Mouse (Mus musculus): ENCODE data around the gene Rbfox3. TPM values are rescaled to one million over a fixed set of nuclear protein-coding genes. Genes with fewer than 3 reads are reported as not detected.

Gene Rbfox3
- polyA plus RNA-seq, 1 experiment = not detected

DNA sequence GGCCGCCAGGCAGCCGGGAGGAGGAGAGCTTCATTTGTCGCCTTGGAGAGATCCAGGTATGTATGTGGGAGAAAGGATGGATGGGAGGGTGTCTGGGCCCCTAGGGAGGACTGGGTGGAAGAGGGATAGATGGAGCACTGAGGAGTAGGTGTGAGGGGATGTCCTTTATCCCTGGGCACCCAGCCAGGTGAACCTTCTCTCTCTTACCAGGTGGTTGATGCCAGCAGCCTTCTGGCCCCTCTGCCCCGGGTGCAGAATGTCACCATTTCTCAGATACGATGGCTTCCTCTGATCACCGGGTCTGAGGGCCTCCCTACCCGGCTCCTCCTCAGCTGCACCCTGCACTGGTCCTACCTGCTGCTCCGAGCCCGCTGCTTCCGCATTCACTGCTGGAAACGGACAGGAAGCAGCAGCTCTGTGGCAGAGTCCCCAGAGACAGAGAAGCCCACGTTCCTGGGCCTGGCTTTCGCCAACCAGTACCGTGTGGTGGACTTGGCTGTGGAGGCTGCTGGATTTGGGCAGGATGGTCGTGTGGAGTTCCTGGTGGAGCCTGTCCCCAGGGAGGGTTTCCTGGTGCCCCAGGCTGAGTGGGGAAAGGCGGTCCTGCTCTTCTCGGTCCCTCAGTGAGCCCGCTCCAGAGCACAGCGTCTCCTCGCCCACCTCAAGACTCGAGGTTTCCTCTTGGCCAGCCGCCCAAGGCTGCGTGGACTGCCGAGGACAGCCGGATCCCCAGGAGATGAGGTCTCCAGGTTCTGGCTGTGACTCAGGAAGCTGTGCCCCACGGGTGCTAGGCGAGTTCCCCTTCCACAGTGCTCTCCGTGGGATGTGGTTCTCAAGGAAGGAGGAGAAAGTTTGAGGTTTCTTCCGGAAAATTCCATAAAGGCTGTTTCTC, 424.3 kb downstream of the Rbfox3 start:
- no peak overlapping the region for H3K4me3 ChIP-seq (ENCODE audit: insufficient read depth, low read length)
- no peak overlapping the region for H3K27ac ChIP-seq (ENCODE audit: insufficient read depth, low read depth, low read length)
- TF ChIP-seq POLR2A (IDR thresholded peaks at IDR 0.05; ENCODE audit: borderline replicate concordance, low read depth, low read length) = no peak
- no peak for TF ChIP-seq CTCF (IDR thresholded peaks at IDR 0.05; ENCODE audit: low read depth, low read length)
- no peaks in the 10 kb centered on the region for H3K4me1 ChIP-seq (ENCODE audit: control insufficient read depth, insufficient read depth, low read length)

- Histone ChIP-seq H3K4me1 (ENCODE audit: control insufficient read depth, insufficient read depth, low read length) (no peaks in the 10 kb centered on the region), H3K27ac (ENCODE audit: insufficient read depth, low read depth, low read length) (no peak overlapping the region), H3K4me3 (ENCODE audit: insufficient read depth, low read length) (no peak overlapping the region)
- TF ChIP-seq POLR2A (IDR thresholded peaks at IDR 0.05; ENCODE audit: borderline replicate concordance, low read depth, low read length) (no peak), CTCF (IDR thresholded peaks at IDR 0.05; ENCODE audit: low read depth, low read length) (no peak)
These were observed 425.1 kb downstream of the Rbfox3 start for GRCm38 (mm10) chr11:118486281-118486680.

DNA sequence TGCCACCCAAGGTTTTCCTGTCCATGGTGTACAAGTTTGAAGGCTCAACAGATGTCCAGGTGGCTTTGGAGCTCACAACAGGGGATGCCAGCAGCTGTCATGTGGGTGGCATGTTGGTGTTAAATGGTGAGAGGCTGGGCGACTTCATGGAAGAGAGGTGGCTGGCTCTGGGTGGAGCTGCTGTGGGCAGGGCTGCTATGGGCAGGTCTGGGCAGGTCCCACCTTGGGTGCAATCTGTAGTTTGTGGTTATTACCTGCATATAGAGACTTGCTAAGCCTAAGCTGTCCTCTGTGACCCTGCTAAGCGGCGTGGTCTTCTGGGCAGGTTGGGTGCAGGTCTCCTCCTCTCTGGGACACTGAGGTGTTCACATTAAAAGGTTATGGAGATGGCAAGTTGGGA, 425.6 kb downstream of the Rbfox3 start:
- TF ChIP-seq CTCF (IDR thresholded peaks at IDR 0.05; ENCODE audit: low read depth, low read length) = no peak
- TF ChIP-seq POLR2A (IDR thresholded peaks at IDR 0.05; ENCODE audit: borderline replicate concordance, low read depth, low read length) = no peak
- H3K4me3 ChIP-seq (ENCODE audit: insufficient read depth, low read length) = no peak overlapping the region

GRCm38 (mm10) chr11:118485338-118485737, 426.1 kb downstream of the Rbfox3 start:
- no peak overlapping the region for H3K27ac ChIP-seq (ENCODE audit: insufficient read depth, low read depth, low read length)
- H3K4me3 ChIP-seq (ENCODE audit: insufficient read depth, low read length) = no peak overlapping the region
- no peaks in the 10 kb centered on the region for H3K4me1 ChIP-seq (ENCODE audit: control insufficient read depth, insufficient read depth, low read length)
- TF ChIP-seq POLR2A (IDR thresholded peaks at IDR 0.05; ENCODE audit: borderline replicate concordance, low read depth, low read length) (no peak), CTCF (IDR thresholded peaks at IDR 0.05; ENCODE audit: low read depth, low read length) (no peak)

More for the DNA sequence above, 425.6 kb downstream of the Rbfox3 start:
- Histone ChIP-seq H3K27ac (ENCODE audit: insufficient read depth, low read depth, low read length) (no peak overlapping the region), H3K4me1 (ENCODE audit: control insufficient read depth, insufficient read depth, low read length) (no peaks in the 10 kb centered on the region)

GRCm38 (mm10) chr11:118484169-118484568, 427.2 kb downstream of the Rbfox3 start:
- H3K4me1 ChIP-seq (ENCODE audit: control insufficient read depth, insufficient read depth, low read length) = no peaks in the 10 kb centered on the region
- no peak overlapping the region for H3K27ac ChIP-seq (ENCODE audit: insufficient read depth, low read depth, low read length)
- no peak overlapping the region for H3K4me3 ChIP-seq (ENCODE audit: insufficient read depth, low read length)
- TF ChIP-seq POLR2A (IDR thresholded peaks at IDR 0.05; ENCODE audit: borderline replicate concordance, low read depth, low read length) (no peak), CTCF (IDR thresholded peaks at IDR 0.05; ENCODE audit: low read depth, low read length) (no peak)

- H3K4me3 ChIP-seq (ENCODE audit: insufficient read depth, low read length) = no peak overlapping the region
- H3K27ac ChIP-seq (ENCODE audit: insufficient read depth, low read depth, low read length) = no peak overlapping the region
- TF ChIP-seq CTCF (IDR thresholded peaks at IDR 0.05; ENCODE audit: low read depth, low read length) (no peak), POLR2A (IDR thresholded peaks at IDR 0.05; ENCODE audit: borderline replicate concordance, low read depth, low read length) (no peak)
- peaks cover 7% of the 10 kb centered on the region for H3K4me1 ChIP-seq (ENCODE audit: control insufficient read depth, insufficient read depth, low read length)
These were observed 429.6 kb downstream of the Rbfox3 start for GRCm38 (mm10) chr11:118481751-118482150.

- TF ChIP-seq POLR2A (IDR thresholded peaks at IDR 0.05; ENCODE audit: borderline replicate concordance, low read depth, low read length) (no peak), CTCF (IDR thresholded peaks at IDR 0.05; ENCODE audit: low read depth, low read length) (no peak)
- H3K4me1 ChIP-seq (ENCODE audit: control insufficient read depth, insufficient read depth, low read length) = peaks cover 9% of the 10 kb centered on the region
These were observed 430.2 kb downstream of the Rbfox3 start for GRCm38 (mm10) chr11:118481231-118481630.

GRCm38 (mm10) chr11:118479776-118480175, 431.6 kb downstream of the Rbfox3 start:
- Histone ChIP-seq H3K27ac (ENCODE audit: insufficient read depth, low read depth, low read length) (no peak overlapping the region), H3K4me1 (ENCODE audit: control insufficient read depth, insufficient read depth, low read length) (peaks cover 9% of the 10 kb centered on the region), H3K4me3 (ENCODE audit: insufficient read depth, low read length) (no peak overlapping the region)
- no peak for TF ChIP-seq CTCF (IDR thresholded peaks at IDR 0.05; ENCODE audit: low read depth, low read length)
- TF ChIP-seq POLR2A (IDR thresholded peaks at IDR 0.05; ENCODE audit: borderline replicate concordance, low read depth, low read length) = no peak

More at GRCm38 (mm10) chr11:118481231-118481630, 430.2 kb downstream of the Rbfox3 start:
- H3K27ac ChIP-seq (ENCODE audit: insufficient read depth, low read depth, low read length) = no peak overlapping the region
- H3K4me3 ChIP-seq (ENCODE audit: insufficient read depth, low read length) = no peak overlapping the region

GRCm38 (mm10) chr11:118476396-118477373, 434.7 kb downstream of the Rbfox3 start, which contains the start of gene Engase:
Engase (plus strand) TSS chr11:118476829.
- Histone ChIP-seq H3K4me1 (ENCODE audit: control insufficient read depth, insufficient read depth, low read length) (peaks cover 21% of the 10 kb centered on the region), H3K27ac (ENCODE audit: insufficient read depth, low read depth, low read length) (0 out of 2 replicates have a peak within 1 kb of the TSS, but pooled peaks have one; percentile 31), H3K4me3 (ENCODE audit: insufficient read depth, low read length) (peak within 1 kb of the TSS; percentile 66)
- TF ChIP-seq CTCF (IDR thresholded peaks at IDR 0.05; ENCODE audit: low read depth, low read length) = no peak
- no peak for TF ChIP-seq POLR2A (IDR thresholded peaks at IDR 0.05; ENCODE audit: borderline replicate concordance, low read depth, low read length)

All from bone marrow macrophage, adult 2 months (primary cell).